Mouse (Mus musculus) megakaryocyte-erythroid progenitor cell, adult 5-6 weeks (primary cell): ENCODE data around the gene Psmd9. TPM values are rescaled to one million over a fixed set of nuclear protein-coding genes. Genes with fewer than 3 reads are reported as not detected.
A peak's percentile ranks its signal among the peaks of the same experiment; 100 is the strongest.

Experiments
- ATAC-seq: replicated peaks from 2 replicates; pipeline ENCODE4 v1.8.0; 2016; ENCODE audit warnings: mild to moderate bottlenecking, inconsistent platforms; ENCODE audit not compliant: severe bottlenecking, poor library complexity, low FRiP score, low TSS enrichment
- total RNA-seq, 2 experiments: library from RNA; stranded (forward) in 1 of 2; stranded (reverse) in 1 of 2; fragments of 200-1000, 215-1000 nt in 1 of 2; fragments of >200 nt in 1 of 2; fragmentation: Nextera tagmentation in 1 of 2; gene quantifications; 2 replicates each; pipeline ENCODE4 v1.2.3; 2014 to 2017

Psmd9 gene
- total RNA-seq, 2 experiments from 2014 or later = 36.0 to 96.1 TPM

GRCm38 (mm10) chr5:123136361-123137043 lies 32.7 kb upstream of the Psmd9 start:
- peak; percentile 36 for ATAC-seq

DNA sequence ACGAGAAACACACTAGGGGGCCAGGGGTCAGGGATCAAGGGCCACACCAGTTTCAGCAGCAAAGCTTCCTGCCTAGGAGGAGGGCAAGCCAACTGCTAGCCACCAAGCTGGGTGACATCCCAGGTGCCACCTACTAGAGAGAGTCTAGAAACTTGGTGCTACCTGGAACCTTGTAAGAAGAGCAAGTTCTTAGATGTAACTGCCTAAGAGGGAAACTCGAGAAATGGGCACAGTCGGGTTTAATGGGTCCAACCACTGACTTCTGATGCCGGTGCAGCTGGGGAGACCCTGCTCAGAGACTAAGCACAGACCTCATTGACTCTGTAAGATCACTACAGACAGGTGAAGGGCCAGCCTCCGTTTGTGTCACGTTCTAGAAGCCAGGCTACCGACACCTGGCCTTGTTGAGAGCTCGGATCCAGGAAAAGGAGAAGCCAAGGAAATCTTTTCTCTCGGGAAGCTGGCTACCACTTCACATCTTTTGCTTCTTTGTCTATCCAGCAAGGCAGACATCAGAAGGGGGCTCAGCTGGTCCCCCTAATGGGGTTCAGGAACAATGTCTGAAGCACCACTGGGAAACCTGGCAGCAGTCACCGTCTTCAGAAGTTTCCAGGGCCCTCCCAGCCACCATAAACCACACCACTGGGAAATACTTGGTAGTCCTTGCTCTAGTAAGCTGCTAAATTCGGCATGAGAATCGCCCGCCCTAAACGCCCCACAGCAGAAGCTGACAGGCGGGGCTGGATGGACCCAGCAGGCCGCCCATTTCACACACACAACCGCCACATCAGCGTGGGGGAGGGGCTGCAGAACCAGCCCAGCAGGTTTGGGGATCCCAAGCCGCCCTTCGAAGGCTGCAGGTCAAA lies 31.9 kb upstream of the Psmd9 start:
- ATAC-seq = no peak

DNA sequence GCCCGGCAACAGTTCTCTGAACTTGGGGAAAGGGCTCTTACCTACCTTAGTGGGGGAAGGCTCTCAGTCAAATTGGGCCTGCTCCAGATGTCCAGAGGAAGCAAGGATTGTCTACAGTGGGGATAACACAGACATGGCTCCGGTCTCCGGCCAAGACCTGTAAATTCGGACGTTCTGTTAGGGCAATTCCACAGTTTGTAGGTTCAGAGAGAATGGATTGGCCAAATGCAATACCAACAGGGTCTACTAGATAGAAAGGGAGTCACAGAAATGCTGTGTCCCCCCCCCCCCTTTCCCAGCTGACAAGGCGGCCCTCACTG lies 31.3 kb upstream of the Psmd9 start:
- no peak for ATAC-seq

- ATAC-seq = no peak
These were observed 30.8 kb upstream of the Psmd9 start for GRCm38 (mm10) chr5:123138230-123138911.

- no peak for ATAC-seq
These were observed 30.1 kb upstream of the Psmd9 start for GRCm38 (mm10) chr5:123138953-123139721.

DNA sequence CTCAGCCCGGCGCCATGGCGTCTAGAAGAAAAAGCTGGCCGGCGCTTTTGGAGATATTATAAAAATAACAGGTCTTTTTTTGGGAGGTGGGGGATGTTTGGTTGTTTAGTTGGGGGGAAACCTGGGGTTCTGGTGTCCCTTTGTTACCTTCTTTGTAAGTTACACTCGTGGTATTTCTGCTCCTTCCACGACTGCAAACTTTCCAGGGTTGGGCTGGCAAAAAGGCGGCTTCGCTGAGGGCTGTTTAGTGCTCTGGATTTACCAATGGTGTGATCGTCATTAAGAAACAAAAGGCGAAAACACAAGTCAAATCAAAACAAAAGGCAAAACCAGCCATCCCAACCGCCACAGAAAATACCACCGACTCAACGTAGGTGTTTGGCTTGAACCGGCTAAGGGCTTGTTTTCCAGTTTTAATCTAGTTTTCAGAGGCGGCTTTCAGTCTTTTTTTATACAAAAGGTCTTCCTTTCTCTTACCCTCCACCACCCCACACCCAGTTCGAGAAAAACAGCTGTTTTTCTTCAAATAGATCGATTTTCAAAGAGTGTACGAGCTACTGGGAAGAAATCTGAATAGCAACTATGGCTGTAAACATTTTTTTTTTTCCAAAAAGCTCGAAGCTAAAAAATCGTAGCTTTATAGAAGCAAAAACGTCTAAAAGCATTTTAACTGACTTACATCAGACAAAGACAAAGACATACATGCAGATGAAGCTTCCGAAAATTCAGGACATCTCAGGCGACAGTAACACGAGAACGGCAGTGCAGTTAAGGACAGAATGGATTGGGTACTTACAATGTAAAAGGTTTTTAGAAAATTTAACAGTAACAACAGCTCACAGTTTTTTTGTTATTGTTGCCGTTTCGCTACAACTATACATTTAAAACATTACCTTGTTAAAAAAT lies 29.2 kb upstream of the Psmd9 start:
- no peak for ATAC-seq

DNA sequence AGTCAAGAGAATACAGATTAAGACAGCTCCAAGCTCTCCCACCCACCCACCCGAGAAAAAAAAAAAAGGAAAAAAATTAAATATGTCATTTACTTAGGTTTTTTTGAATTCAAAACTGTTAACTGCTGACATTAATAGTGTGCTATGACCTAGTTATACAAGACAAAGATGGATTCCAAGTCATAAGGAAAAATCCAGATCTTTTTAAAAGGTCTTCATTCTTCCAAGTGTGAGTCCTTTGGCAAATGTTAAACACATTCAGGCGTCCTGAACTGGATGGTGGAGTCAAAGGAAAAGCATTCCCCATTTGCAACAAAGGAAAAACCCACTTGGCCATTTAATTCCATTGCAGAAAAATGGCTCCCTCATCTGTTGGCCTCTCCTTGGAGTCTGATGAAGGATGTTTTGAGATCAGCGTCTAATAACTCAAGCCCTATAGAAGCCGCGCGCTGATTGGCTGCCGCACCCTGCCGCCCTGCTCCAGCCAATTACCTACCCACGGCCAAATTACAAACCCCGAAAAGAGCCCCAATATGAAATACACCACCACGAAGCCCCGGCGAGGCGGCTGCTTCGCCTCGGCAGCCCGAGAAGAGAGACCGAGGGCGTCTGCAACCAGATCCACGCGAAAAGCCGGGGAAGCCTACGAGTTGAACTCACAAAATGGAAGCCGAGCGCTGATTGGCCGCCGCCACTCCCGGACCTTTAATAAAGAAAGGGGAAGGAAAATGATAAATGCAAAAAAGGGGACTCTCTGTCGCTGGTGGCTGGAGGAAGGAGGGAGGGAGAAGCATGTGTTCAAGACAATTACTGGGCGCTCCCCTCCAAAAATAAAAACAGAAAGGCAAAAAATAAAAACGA lies 28.3 kb upstream of the Psmd9 start:
- peak; percentile 41 for ATAC-seq

DNA sequence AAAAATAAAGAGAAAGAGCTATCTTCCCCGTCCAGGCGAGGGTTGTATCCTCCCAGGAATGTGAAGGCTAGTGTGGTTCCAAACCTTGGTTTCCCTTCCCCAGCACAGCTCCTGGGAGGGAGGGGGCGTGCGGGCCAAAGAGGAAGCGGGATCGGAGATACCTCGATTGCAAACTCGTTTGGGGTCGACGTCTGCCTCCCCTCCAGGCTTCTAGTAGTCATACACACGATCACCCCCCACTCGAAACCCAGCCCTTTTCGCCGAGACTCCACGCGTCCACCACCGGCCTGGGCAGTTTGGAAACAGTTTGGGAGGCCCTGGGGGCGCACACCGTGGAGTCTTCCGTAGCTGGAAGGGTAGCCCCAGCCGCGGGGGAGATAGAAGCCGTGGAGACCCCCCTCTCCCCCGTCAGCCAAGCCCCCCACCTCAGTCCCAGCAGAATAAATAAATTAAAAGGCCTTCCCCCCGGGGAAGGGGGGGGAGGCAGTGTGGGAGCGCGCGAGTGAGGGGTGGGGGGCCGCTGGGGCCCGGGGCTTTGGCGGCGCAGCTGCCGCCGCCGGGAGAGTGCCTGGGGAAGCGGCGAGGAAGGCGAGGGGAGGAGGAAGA lies 27.6 kb upstream of the Psmd9 start:
- no peak for ATAC-seq

DNA sequence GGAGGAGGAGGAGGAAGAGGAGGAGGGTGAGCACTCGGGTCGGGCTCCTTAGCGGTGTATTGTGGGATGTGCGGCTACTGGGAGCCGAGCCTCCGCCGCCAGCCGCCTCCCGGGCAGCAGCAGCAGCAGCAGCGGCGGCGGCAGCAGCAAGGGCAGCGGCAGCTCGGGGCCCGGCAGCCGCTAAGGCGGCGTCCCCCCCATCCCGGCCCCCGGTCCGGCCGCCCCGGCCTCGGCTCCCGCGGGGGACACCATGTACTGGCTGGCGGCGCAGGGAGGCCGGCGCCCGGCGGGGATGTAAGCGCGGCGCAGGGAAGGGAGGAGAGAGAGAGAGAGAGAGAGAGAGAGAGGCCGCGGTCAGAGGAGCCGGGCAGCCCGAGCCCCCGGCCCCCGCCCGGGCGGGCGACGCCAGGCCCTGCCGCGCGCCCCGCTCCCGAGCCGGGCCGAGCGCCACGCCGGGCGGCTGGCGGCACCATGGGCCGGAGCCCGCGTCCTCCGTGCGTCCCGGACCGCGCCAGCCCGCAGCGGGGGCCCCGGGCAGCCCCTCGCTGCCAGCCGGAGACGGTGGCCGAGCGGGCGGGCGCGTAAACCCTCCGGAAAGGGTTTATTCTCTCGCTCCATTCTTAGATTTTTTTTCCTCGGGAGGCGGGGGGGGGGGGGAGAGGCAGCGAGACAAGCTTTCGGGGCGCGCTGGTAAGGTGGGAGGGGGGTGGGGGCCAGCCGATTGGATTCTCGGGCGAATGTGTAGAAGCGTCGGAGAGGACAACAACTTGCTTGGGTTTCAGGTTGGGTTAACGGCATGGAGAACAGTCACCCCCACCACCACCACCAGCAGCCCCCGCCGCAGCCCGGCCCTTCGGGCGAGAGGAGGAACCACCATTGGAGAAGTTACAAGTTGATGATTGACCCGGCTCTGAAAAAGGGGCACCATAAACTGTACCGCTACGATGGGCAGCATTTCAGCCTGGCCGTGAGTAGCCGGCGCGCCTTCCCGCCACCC lies 26.8 kb upstream of the Psmd9 start, which contains the start of gene Setd1b:
Gene Setd1b (plus strand): TSS at position 33 of the 997 bp plus-strand sequence.
- ATAC-seq = no peak

DNA sequence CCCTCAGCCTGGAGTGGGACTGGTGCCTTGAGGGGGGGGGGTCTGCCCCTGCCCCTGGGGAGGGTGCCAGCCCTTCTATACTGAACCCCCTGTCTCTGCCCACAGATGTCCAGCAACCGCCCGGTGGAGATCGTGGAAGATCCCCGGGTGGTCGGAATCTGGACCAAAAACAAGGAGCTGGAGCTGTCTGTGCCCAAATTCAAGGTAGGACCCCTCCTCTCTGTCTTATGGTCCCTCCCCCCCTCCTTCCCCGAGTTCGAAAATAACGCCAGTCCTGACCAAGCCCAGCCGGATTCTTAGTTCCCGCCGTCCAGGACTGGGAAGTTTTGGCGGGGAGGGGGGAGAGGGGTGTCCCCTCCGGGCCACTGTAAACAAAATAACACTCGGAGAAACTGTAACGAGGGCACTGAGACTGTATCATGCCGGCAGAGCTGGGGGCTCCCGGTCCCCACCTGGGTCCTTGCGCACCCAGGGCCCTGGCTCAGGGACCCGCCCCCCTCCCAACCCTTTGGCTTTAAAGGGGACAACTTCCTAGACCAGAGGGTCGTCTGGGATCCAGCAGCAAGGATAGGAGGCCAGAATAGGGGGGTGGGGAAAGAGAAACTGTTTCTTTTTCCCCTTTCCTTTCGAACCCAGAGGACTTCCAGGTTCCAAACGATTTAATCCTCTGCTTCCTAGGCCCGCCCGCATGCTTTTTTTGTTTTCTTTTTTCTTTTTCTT lies 25.8 kb upstream of the Psmd9 start:
- no peak for ATAC-seq

GRCm38 (mm10) chr5:123143971-123144745 lies 25.1 kb upstream of the Psmd9 start:
- no peak for ATAC-seq

DNA sequence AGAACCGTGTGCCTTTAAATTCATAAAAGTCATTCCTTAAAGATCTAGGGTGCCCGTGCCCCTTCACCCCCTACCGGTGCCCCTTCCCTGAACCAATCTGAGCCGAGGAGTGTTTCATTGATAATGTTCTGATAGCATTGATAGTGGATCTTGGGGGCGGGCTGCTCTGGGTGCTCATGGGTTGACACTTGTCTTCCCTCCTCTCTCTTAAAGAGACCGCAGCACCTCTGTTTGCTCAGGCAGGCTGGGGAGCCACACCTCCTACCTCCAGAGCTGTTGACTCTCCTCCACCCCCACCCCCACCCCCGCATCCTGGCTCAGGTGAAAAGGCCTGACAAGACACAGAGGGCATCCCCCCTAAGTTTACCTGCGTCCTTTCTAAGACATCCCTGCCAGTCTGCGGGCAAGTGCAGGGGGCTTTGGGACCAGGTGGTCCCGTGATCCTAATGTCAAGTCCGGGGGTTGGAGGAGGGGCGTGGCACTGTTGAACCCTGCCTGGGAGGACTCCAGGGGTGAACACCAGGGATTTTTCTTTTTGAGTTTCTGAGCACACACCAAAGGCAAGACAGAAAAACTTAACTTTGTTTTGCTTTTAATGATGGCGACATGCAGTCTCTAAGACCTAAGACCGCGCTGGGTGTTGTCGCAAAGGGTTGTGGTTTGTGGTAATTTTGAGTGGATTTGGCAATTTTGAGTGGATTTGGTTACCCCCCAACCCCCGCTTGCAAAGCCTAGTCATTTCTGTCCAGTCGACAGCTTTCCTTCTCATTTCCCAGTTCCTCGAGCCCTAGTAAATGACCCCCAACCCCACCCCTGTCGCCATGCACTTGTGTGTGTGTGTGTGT lies 24.2 kb upstream of the Psmd9 start:
- no peak for ATAC-seq

- ATAC-seq = no peak
These were observed 22.9 kb upstream of the Psmd9 start for GRCm38 (mm10) chr5:123146357-123146756.

DNA sequence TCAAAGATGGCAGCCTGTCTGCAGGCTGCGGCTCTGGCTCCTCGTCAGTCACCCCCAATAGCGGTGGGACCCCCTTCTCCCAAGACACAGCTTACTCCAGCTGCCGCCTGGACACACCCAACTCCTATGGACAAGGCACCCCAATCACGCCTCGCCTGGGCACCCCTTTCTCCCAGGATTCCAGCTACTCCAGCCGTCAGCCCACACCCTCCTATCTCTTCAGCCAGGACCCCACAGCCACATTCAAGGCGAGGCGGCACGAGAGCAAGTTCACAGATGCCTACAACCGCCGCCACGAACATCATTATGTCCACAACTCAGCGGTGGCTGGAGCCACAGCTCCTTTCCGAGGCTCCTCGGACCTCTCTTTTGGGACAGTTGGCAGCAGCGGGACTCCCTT lies 21.6 kb upstream of the Psmd9 start:
- ATAC-seq = no peak
